Mouse (Mus musculus): ENCODE results near the gene Col1a1. TPM values are rescaled to one million over a fixed set of nuclear protein-coding genes. Genes with fewer than 3 reads are reported as not detected.

Gene Col1a1
- total RNA-seq, 2 experiments from 2014 or later = 154 to 483 TPM

GRCm38 (mm10) chr11:94970210-94970943 lies 34.4 kb downstream of the Col1a1 start:
- DNase-seq = peak; percentile 76
- peak; percentile 71 for TF ChIP-seq CTCF (IDR thresholded peaks at IDR 0.05)
- no peak overlapping the region for H3K27ac ChIP-seq
- no peak overlapping the region for H3K4me3 ChIP-seq
- intact Hi-C loops (cut with DNase I) = loop anchor here (1.0 kb wide), 1 partner anchor 31 kb away; no protein-coding TSS in a partner anchor

GRCm38 (mm10) chr11:94971895-94972615 lies 36.0 kb downstream of the Col1a1 start:
- Histone ChIP-seq H3K4me3 (peak overlapping the region; percentile 77), H3K27ac (peak overlapping the region; percentile 97)
- no peak for DNase-seq
- TF ChIP-seq CTCF (IDR thresholded peaks at IDR 0.05) = no peak
- intact Hi-C loops (cut with DNase I) = no loop called here

DNA sequence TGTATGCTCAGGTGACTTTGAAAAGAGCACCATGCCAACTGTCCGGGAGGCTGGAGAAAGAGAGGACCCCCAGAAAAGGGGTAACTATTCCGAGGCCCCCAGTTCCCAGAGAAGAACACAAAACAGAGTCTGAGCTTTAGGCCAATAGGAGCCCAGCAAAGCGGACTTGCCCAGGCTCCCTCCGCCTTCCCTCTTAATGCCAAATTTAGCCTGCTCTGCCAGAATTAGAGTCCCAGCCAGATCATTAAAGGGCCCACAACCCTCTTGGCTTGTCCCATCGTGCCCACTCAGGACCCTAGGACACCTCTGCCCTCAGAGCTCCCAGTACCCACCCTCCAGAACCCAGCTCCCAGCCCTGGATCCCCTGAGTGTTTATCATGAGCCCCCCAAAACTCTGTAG lies 36.9 kb downstream of the Col1a1 start:
- peak; percentile 54 for DNase-seq
- intact Hi-C loops (cut with DNase I) = no loop called here
- peak overlapping the region; percentile 97 for H3K27ac ChIP-seq
- H3K4me3 ChIP-seq = peak overlapping the region; percentile 77
- TF ChIP-seq CTCF (IDR thresholded peaks at IDR 0.05) = no peak

DNA sequence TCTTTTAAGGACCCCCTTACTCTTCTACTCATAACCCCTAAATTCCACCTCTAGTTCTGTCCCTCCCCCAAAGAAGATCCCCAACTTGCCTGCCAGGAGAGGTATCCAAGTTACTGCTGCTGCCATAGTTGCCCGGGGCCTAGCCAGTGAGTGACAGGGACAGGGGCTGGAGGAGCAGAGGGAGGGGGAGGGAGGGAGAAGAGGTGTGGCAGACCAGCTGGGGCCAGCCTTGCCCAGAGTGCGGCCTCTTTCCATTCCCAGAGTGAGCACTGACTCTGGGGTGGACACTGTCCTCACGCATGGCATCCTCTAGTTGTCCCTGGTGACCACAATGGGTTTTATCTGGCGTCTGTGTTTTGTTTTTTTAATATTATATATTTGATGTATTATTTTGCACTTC lies 37.3 kb downstream of the Col1a1 start:
- intact Hi-C loops (cut with DNase I) = no loop called here
- Histone ChIP-seq H3K4me3 (peak overlapping the region; percentile 77), H3K27ac (peak overlapping the region; percentile 97)
- TF ChIP-seq CTCF (IDR thresholded peaks at IDR 0.05) = no peak
- peak; percentile 87 for DNase-seq

DNA sequence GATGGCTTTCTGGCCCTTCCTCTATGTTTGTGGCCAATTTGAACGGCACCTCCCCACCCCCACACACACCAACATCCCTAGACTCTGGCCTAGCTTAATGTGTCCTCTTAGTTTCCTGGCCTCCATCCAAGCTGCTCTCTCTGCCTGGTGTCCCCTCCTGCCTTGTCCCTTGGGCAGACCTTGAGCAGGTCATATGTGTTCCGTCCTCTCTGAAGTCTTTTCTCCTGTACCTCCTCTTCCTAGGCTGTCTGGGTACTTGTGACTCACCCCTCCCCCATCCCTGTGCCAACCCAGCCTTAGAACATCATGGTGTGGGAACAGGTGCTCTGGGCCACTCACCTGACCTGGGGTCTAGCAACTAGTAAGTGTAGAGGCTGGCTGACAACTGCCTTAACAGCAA lies 38.9 kb downstream of the Col1a1 start:
- Histone ChIP-seq H3K4me3 (peak overlapping the region; percentile 75), H3K27ac (peak overlapping the region; percentile 97)
- intact Hi-C loops (cut with DNase I) = no loop called here
- DNase-seq = peak; percentile 70
- no peak for TF ChIP-seq CTCF (IDR thresholded peaks at IDR 0.05)

- Histone ChIP-seq H3K27ac (peak within 1 kb of the TSS; percentile 97), H3K4me3 (peak within 1 kb of the TSS; percentile 75)
- peak; percentile 63 for DNase-seq
- intact Hi-C loops (cut with DNase I) = no loop called here
- no peak for TF ChIP-seq CTCF (IDR thresholded peaks at IDR 0.05)
Measured at GRCm38 (mm10) chr11:94976199-94976598, 40.2 kb downstream of the Col1a1 start, which contains the start of gene Sgca. TSS of gene Sgca (minus strand) at chr11:94976327.

DNA sequence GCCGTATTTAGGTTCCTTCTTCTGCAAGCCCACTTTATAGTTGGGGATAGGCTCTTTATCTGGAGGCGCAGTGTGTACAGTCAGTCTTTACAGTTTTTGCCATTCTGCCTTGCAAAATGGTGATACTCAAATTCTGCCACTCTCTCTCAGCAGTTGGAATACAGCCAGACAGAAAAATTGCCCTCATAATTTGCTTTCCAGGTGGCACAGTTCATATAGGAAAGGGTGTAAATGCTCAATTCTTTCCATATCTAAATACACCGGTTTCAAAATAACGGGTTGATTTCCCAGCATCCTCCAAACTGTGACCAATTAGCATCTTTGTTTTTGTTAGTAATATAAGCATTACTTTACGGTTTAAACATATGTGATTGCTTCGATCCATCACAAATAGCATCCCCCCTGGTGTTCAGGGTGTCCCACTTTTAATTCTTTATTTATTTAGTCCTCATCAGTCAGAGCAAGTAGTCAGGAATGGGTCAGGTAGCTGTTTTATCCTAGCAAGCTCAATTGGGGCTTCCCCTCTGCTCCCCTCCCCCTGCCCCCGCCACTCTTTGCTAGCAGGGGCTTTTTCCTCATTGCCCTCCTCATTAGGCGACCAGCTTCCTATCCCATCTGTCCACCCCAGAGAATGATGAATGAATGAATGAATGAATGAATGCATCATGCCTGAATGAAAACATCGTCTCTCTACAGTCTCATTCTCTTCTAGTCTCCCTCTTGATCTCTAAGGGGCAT lies 42.3 kb downstream of the Col1a1 start:
- intact Hi-C loops (cut with DNase I) = loop anchor here (2.0 kb wide), 1 partner anchor 62 kb away; the partner anchor contains the start of gene Pdk2
- TF ChIP-seq CTCF (IDR thresholded peaks at IDR 0.05) = no peak
- DNase-seq = no peak
- Histone ChIP-seq H3K27ac (peak overlapping the region; percentile 97; the same call in 1 of the 2 replicates), H3K4me3 (no peak overlapping the region)

DNA sequence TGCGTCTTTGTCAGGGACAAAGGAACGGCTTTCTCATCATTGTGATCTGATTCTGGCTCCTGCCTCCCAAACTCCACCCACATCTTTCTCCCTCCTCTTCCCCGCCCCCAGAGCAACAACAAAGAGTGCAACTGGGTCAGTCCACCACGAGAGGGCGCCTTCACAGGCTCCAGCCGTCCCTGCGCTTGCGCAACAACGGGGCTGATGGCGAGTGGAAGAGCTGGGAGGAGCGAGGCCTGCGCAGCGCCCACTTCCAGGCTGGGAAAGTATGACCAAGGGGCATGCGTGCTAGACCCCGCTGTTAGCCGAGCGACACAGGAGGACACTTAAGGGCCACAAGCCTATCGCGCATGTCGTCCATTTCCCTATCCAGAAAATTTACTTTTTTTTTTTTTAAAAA lies 42.9 kb downstream of the Col1a1 start:
- peak; percentile 97 for DNase-seq
- Histone ChIP-seq H3K4me3 (peak overlapping the region; percentile 65), H3K27ac (peak overlapping the region; percentile 90)
- intact Hi-C loops (cut with DNase I) = loop anchor here (1.0 to 2.0 kb wide), 2 partner anchors 22 to 62 kb away; partner anchors contain the start of gene Pdk2
- peak; percentile 99 for TF ChIP-seq CTCF (IDR thresholded peaks at IDR 0.05)

- Histone ChIP-seq H3K27ac (peak overlapping the region; percentile 90), H3K4me3 (peak overlapping the region; percentile 65)
- no peak for DNase-seq
- TF ChIP-seq CTCF (IDR thresholded peaks at IDR 0.05) = no peak
- intact Hi-C loops (cut with DNase I) = loop anchor here (1.0 to 2.0 kb wide), 2 partner anchors 22 to 61 kb away; partner anchors contain the start of gene Pdk2
Measured at GRCm38 (mm10) chr11:94979462-94980179, 43.6 kb downstream of the Col1a1 start.

DNA sequence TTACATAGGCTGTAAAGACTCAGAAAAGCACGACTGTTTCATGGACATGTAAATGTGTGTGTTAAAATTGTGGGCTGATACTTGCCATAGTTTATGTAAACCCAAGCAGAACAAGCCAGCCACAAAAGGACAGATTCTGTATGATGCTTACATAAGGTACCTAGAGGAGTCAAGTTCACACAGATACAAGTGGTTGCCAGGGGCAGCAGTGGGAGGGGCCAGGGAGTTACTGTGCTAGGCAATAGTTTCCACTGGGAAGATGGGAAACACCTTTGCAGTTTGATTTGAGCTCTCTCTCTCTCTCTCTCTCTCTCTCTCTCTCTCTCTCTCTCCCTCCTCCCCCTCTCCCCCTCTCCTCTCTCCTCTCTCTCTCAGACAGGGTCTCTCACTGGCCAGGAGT lies 49.1 kb downstream of the Col1a1 start:
- TF ChIP-seq CTCF (IDR thresholded peaks at IDR 0.05) = no peak
- Histone ChIP-seq H3K4me3 (no peak overlapping the region), H3K27ac (no peak overlapping the region)
- no peak for DNase-seq
- intact Hi-C loops (cut with DNase I) = no loop called here

GRCm38 (mm10) chr11:94985822-94986221 lies 49.8 kb downstream of the Col1a1 start:
- no peak for TF ChIP-seq CTCF (IDR thresholded peaks at IDR 0.05)
- intact Hi-C loops (cut with DNase I) = no loop called here
- DNase-seq = no peak
- no peak overlapping the region for H3K27ac ChIP-seq
- H3K4me3 ChIP-seq = no peak overlapping the region

- DNase-seq = no peak
- H3K4me3 ChIP-seq = no peak overlapping the region
- 0 out of 2 replicates have a peak overlapping the region, but pooled peaks have one; percentile 93 for H3K27ac ChIP-seq
- no peak for TF ChIP-seq CTCF (IDR thresholded peaks at IDR 0.05)
- intact Hi-C loops (cut with DNase I) = no loop called here
Measured at GRCm38 (mm10) chr11:94986435-94986834, 50.4 kb downstream of the Col1a1 start.

Data from gastrocnemius, adult 2 months (tissue).